Mouse (Mus musculus) liver, embryonic 13.5 days (tissue): ENCODE results near the gene Wnt6. TPM values are rescaled to one million over a fixed set of nuclear protein-coding genes. Genes with fewer than 3 reads are reported as not detected.

ENCODE experiments used
- ATAC-seq: fragments of 200-750 bp; cut with Nextera tagmentation; 2 replicates; pipeline ENCODE4 v1.8.0; 2017; ENCODE audit warnings: low read depth, mild to moderate bottlenecking, moderate number of reproducible peaks, moderate library complexity
- DNase-seq: peaks from one replicate; pipeline ENCODE4 v3.0.0; 2022
- H3K27ac ChIP-seq: fragments of 300-500 bp; sonication (generic); 2 replicates; pipeline ENCODE4 v1.5.1; 2015; ENCODE audit warnings: moderate library complexity, mild to moderate bottlenecking, inconsistent platforms
- H3K27me3 ChIP-seq: fragments of 300-500 bp; sonication (generic); 2 replicates; pipeline ENCODE4 v1.6.1; 2015; ENCODE audit warnings: mild to moderate bottlenecking, inconsistent platforms
- H3K36me3 ChIP-seq: fragments of 300-500 bp; sonication (generic); 2 replicates; pipeline ENCODE4 v1.6.1; 2015; ENCODE audit warnings: mild to moderate bottlenecking, inconsistent platforms
- H3K4me1 ChIP-seq: fragments of 300-500 bp; sonication (generic); replicated peaks from 2 replicates; pipeline ENCODE4 v1.6.1; 2015; ENCODE audit warnings: inconsistent platforms
- H3K4me2 ChIP-seq: fragments of 300-500 bp; sonication (generic); 2 replicates; pipeline ENCODE4 v1.6.1; 2015; ENCODE audit warnings: inconsistent platforms, mild to moderate bottlenecking, moderate library complexity
- H3K4me3 ChIP-seq: fragments of 300-500 bp; sonication (generic); replicated peaks from 2 replicates; pipeline ENCODE4 v1.5.1; 2015; ENCODE audit warnings: mild to moderate bottlenecking, inconsistent platforms
- H3K9ac ChIP-seq: fragments of 300-500 bp; sonication (generic); 2 replicates; pipeline ENCODE4 v1.6.1; 2015; ENCODE audit warnings: mild to moderate bottlenecking, inconsistent platforms
- H3K9me3 ChIP-seq: fragments of 300-500 bp; sonication (generic); replicated peaks from 2 replicates; pipeline ENCODE4 v1.6.1; 2016; ENCODE audit warnings: inconsistent platforms
- WGBS: fragments of 180-500 bp; shearing (Covaris S2); methylation state at CpG from one replicate; pipeline ENCODE4 v1.1.7; 2015; ENCODE audit not compliant: insufficient replicate concordance; 5-methylcytosine and 5-hydroxymethylcytosine counted together
- polyA plus RNA-seq: library from polyadenylated mRNA; unstranded; fragments of >200 nt; fragmentation: Nextera tagmentation; extraction: Ambion mirVana; gene quantifications from 2 replicates; pipeline ENCODE4 v1.2.1, GENCODE M21; 2015

Gene Wnt6
- polyA plus RNA-seq, 1 experiment from 2014 or later: 0.41 TPM

GRCm38 (mm10) chr1:74775816-74776215 is 4.1 kb downstream of the Wnt6 start:
- Histone ChIP-seq H3K4me1 (0 out of 2 replicates have a peak, but pooled peaks cover 2% of the 10 kb centered on the region), H3K27me3 (peaks cover 93% of the 10 kb centered on the region), H3K9ac (no peak overlapping the region), H3K4me2 (no peak overlapping the region), H3K9me3 (no peaks in the 10 kb centered on the region), H3K4me3 (no peak overlapping the region), H3K27ac (no peak overlapping the region), H3K36me3 (no peaks in the 10 kb centered on the region)
- 6% methylated on average over 5 of the region's 5 CpGs for WGBS
- ATAC-seq (no peak), DNase-seq (no peak)

GRCm38 (mm10) chr1:74778934-74779486 is 7.3 kb downstream of the Wnt6 start:
- ATAC-seq (no peak), DNase-seq (no peak)
- no peak overlapping the region for H3K4me3 ChIP-seq
- no peaks in the 10 kb centered on the region for H3K36me3 ChIP-seq
- peaks cover 2% of the 10 kb centered on the region for H3K4me1 ChIP-seq
- 21% methylated on average over 3 of the region's 3 CpGs for WGBS
- H3K27ac ChIP-seq: no peak overlapping the region
- H3K9me3 ChIP-seq: no peaks in the 10 kb centered on the region
- peaks cover 93% of the 10 kb centered on the region for H3K27me3 ChIP-seq
- no peak overlapping the region for H3K4me2 ChIP-seq
- no peak overlapping the region for H3K9ac ChIP-seq

- Histone ChIP-seq H3K27me3 (peaks cover 92% of the 10 kb centered on the region), H3K9me3 (no peaks in the 10 kb centered on the region), H3K4me2 (no peak overlapping the region), H3K4me1 (peaks cover 3% of the 10 kb centered on the region), H3K36me3 (no peaks in the 10 kb centered on the region), H3K27ac (no peak overlapping the region), H3K4me3 (no peak overlapping the region), H3K9ac (no peak overlapping the region)
- WGBS: 8% methylated on average over 14 of the region's 14 CpGs
- ATAC-seq: no peak
- DNase-seq: no peak
Observed at GRCm38 (mm10) chr1:74782045-74782444, 10.4 kb downstream of the Wnt6 start.

GRCm38 (mm10) chr1:74783554-74783953 is 11.9 kb downstream of the Wnt6 start:
- H3K36me3 ChIP-seq: no peaks in the 10 kb centered on the region
- WGBS: 7% methylated on average over 13 of the region's 13 CpGs
- H3K4me2 ChIP-seq: peak overlapping the region; percentile 61

GRCm38 (mm10) chr1:74784041-74784759 is 12.5 kb downstream of the Wnt6 start:
- Histone ChIP-seq H3K4me3 (peak overlapping the region; percentile 46), H3K4me2 (peak overlapping the region; percentile 61), H3K9ac (no peak overlapping the region), H3K27ac (no peak overlapping the region), H3K36me3 (no peaks in the 10 kb centered on the region), H3K27me3 (peaks cover 93% of the 10 kb centered on the region), H3K4me1 (peaks cover 3% of the 10 kb centered on the region), H3K9me3 (no peaks in the 10 kb centered on the region)
- WGBS: 1% methylated on average over 67 of the region's 67 CpGs
- ATAC-seq (no peak), DNase-seq (no peak)

More at GRCm38 (mm10) chr1:74783554-74783953, 11.9 kb downstream of the Wnt6 start:
- Histone ChIP-seq H3K4me3 (peak overlapping the region; percentile 46), H3K9me3 (no peaks in the 10 kb centered on the region), H3K9ac (no peak overlapping the region), H3K4me1 (peaks cover 3% of the 10 kb centered on the region), H3K27me3 (peaks cover 93% of the 10 kb centered on the region), H3K27ac (no peak overlapping the region)
- DNase-seq (no peak), ATAC-seq (no peak)

- 2% methylated on average over 7 of the region's 7 CpGs for WGBS
- no peaks in the 10 kb centered on the region for H3K9me3 ChIP-seq
- peaks cover 7% of the 10 kb centered on the region for H3K4me1 ChIP-seq
- no peak overlapping the region for H3K4me2 ChIP-seq
- peaks cover 98% of the 10 kb centered on the region for H3K27me3 ChIP-seq
- ATAC-seq (no peak), DNase-seq (no peak)
- no peak overlapping the region for H3K9ac ChIP-seq
- no peak overlapping the region for H3K27ac ChIP-seq
- H3K4me3 ChIP-seq: no peak overlapping the region
- no peaks in the 10 kb centered on the region for H3K36me3 ChIP-seq
Observed at GRCm38 (mm10) chr1:74787846-74788245, 16.2 kb downstream of the Wnt6 start.

GRCm38 (mm10) chr1:74788603-74789176 is 17.0 kb downstream of the Wnt6 start:
- ATAC-seq: no peak
- Histone ChIP-seq H3K4me3 (no peak overlapping the region), H3K4me2 (no peak overlapping the region), H3K27ac (no peak overlapping the region), H3K9ac (no peak overlapping the region), H3K9me3 (no peaks in the 10 kb centered on the region), H3K36me3 (no peaks in the 10 kb centered on the region), H3K4me1 (peaks cover 7% of the 10 kb centered on the region), H3K27me3 (peaks cover 98% of the 10 kb centered on the region)
- no peak for DNase-seq
- WGBS: 7% methylated on average over 6 of the region's 6 CpGs

GRCm38 (mm10) chr1:74790095-74790494 is 18.4 kb downstream of the Wnt6 start:
- WGBS: 4% methylated on average over 3 of the region's 3 CpGs
- H3K4me2 ChIP-seq: no peak overlapping the region
- H3K9ac ChIP-seq: no peak overlapping the region
- H3K4me1 ChIP-seq: 0 out of 2 replicates have a peak, but pooled peaks cover 4% of the 10 kb centered on the region
- H3K27me3 ChIP-seq: peaks cover 98% of the 10 kb centered on the region
- no peak overlapping the region for H3K4me3 ChIP-seq
- ATAC-seq (no peak), DNase-seq (no peak)
- no peaks in the 10 kb centered on the region for H3K9me3 ChIP-seq
- no peaks in the 10 kb centered on the region for H3K36me3 ChIP-seq
- no peak overlapping the region for H3K27ac ChIP-seq

- peak within 1 kb of the TSS; percentile 14; the same call in 1 of the 2 replicates for H3K4me2 ChIP-seq
- H3K27ac ChIP-seq: no peak within 1 kb of the TSS
- H3K9me3 ChIP-seq: no peaks in the 10 kb centered on the region
- H3K4me3 ChIP-seq: no peak within 1 kb of the TSS; the same call in 1 of the 2 replicates
- no peaks in the 10 kb centered on the region for H3K36me3 ChIP-seq
- DNase-seq (no peak), ATAC-seq (no peak)
- H3K4me1 ChIP-seq: 0 out of 2 replicates have a peak, but pooled peaks cover 4% of the 10 kb centered on the region
- H3K9ac ChIP-seq: no peak within 1 kb of the TSS
- peaks cover 99% of the 10 kb centered on the region for H3K27me3 ChIP-seq
- WGBS: 4% methylated on average over 11 of the region's 11 CpGs
Observed at GRCm38 (mm10) chr1:74791249-74791648, 19.6 kb downstream of the Wnt6 start, which contains the start of gene Wnt10a. Wnt10a (plus strand) TSS chr1:74791516.

- H3K27me3 ChIP-seq: peaks cover 99% of the 10 kb centered on the region
- H3K9ac ChIP-seq: no peak overlapping the region
- no peak for DNase-seq
- WGBS: 10% methylated on average over 19 of the region's 19 CpGs
- H3K36me3 ChIP-seq: no peaks in the 10 kb centered on the region
- H3K4me1 ChIP-seq: 0 out of 2 replicates have a peak, but pooled peaks cover 4% of the 10 kb centered on the region
- H3K4me2 ChIP-seq: no peak overlapping the region
- no peaks in the 10 kb centered on the region for H3K9me3 ChIP-seq
- no peak overlapping the region for H3K27ac ChIP-seq
- H3K4me3 ChIP-seq: no peak overlapping the region
- no peak for ATAC-seq
Observed at GRCm38 (mm10) chr1:74792831-74793660, 21.4 kb downstream of the Wnt6 start.
